Mouse (Mus musculus) kidney, embryonic 14.5 days (tissue): ENCODE results near the gene Stx4a. TPM values are rescaled to one million over a fixed set of nuclear protein-coding genes. Genes with fewer than 3 reads are reported as not detected.
A peak's percentile ranks its signal among the peaks of the same experiment; 100 is the strongest.
"Not testable (repeated sequence)": the region's sequence is repeated elsewhere in the genome, so short reads cannot be mapped to it uniquely, and the experiment has no call there.

Experiments used
- ATAC-seq: fragments of 200-750 bp; cut with Nextera tagmentation; 2 replicates; pipeline ENCODE4 v1.8.0; 2017; ENCODE audit warnings: moderate number of reproducible peaks, mild to moderate bottlenecking, moderate TSS enrichment, moderate library complexity; ENCODE audit not compliant: low FRiP score, low TSS enrichment
- H3K27ac ChIP-seq: fragments of 300-500 bp; sonication (generic); 2 replicates; pipeline ENCODE4 v1.5.1; 2014; ENCODE audit warnings: low read depth, mild to moderate bottlenecking, low read length, moderate library complexity, mixed read lengths
- H3K27me3 ChIP-seq: fragments of 300-500 bp; sonication (generic); 2 replicates; pipeline ENCODE4 v1.6.1; 2014; ENCODE audit warnings: mild to moderate bottlenecking, low read length; ENCODE audit not compliant: control insufficient read depth, insufficient read depth
- H3K36me3 ChIP-seq: fragments of 300-500 bp; sonication (generic); 2 replicates; pipeline ENCODE4 v1.6.1; 2014; ENCODE audit warnings: low read length, mixed read lengths; ENCODE audit not compliant: control insufficient read depth, insufficient read depth
- H3K4me1 ChIP-seq: fragments of 300-500 bp; sonication (generic); 2 replicates; pipeline ENCODE4 v1.6.1; 2014; ENCODE audit warnings: low read length, mixed read lengths; ENCODE audit not compliant: control insufficient read depth, insufficient read depth
- H3K4me2 ChIP-seq: fragments of 300-500 bp; sonication (generic); replicated peaks from 2 replicates; pipeline ENCODE4 v1.6.1; 2014; ENCODE audit warnings: low read depth, mild to moderate bottlenecking, low read length
- H3K4me3 ChIP-seq: fragments of 300-500 bp; sonication (generic); 2 replicates; pipeline ENCODE4 v1.5.1; 2014; ENCODE audit warnings: mild to moderate bottlenecking, low read length
- H3K9ac ChIP-seq: fragments of 300-500 bp; sonication (generic); 2 replicates; pipeline ENCODE4 v1.6.1; 2014; ENCODE audit warnings: low read depth, mild to moderate bottlenecking, low read length, moderate library complexity
- H3K9me3 ChIP-seq: fragments of 300-500 bp; sonication (generic); 2 replicates; pipeline ENCODE4 v1.6.1; 2016; ENCODE audit warnings: low read length; ENCODE audit not compliant: control insufficient read depth
- WGBS: fragments of 180-500 bp; shearing (Covaris S2); extraction: QIAGEN DNeasy Blood & Tissue Kit; methylation state at CpG from one replicate; pipeline ENCODE4 v1.1.7; 2014; 5-methylcytosine and 5-hydroxymethylcytosine counted together
- polyA plus RNA-seq: library from polyadenylated mRNA; unstranded; fragments of >200 nt; fragmentation: Nextera tagmentation; extraction: Ambion mirVana; gene quantifications from 2 replicates; pipeline ENCODE4 v1.2.1, GENCODE M21; 2014

Gene Stx4a
- polyA plus RNA-seq, 1 experiment from 2014 or later = 22.1 TPM

DNA sequence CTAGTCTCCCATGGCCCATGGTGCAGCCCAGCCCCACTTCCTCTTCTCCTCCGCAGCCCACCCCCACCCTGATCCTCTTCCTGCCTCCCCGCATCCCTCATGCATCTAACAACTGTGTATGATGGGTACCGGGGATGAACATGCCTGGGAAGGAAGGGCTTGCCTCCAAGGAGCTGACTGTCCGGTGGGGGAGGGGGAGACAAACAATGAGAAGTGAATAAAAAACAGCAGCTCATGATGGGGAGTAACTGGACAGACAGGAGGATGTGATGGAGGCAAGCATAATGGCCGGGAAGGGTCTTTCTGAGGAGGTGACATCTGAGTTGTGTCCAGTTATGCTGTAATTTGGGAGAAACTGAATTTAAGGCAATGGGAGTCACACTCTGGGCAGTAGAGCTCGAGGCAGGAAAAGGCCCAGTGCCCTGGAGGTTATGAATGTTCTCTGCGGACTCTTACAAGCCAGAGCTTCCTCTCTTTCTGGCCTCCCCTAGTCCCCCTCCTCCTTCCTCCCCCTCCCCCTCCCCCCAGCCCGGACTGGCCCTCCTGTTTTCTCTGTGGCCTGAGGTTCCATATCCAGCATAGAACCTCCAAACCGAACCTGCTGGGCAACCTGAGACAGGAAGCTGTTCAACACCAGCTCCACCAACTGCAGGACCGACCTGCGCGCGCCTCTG lies 3.1 kb upstream of the Stx4a start:
- WGBS = 58% methylated on average over 13 of the region's 13 CpGs
- peak overlapping the region; percentile 66 for H3K27ac ChIP-seq
- ATAC-seq = no peak

DNA sequence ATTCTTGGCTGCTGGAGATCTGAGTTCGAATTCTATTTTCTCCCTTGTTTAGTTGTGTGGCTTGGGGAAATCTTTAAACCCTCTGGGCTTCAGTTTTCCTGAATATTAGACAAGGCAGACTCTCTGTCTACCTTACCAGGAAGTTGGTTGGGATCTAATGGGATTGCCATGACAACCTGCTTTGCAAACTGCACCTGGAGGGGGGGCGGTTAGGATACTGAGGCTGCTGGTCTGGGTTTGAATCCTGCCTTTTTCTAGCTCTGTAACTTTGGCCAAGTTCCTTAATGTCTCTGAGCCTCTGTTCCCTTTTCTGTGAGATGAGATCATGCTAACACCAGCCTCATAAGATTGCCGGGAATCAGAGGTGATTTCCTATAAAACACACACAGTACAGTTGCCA lies 1.6 kb upstream of the Stx4a start:
- Histone ChIP-seq H3K27me3 (no peaks in the 10 kb centered on the region), H3K36me3 (no peaks in the 10 kb centered on the region), H3K9ac (no peak overlapping the region), H3K9me3 (no peaks in the 10 kb centered on the region), H3K4me2 (no peak overlapping the region), H3K4me1 (peaks cover 27% of the 10 kb centered on the region; the same call in 1 of the 2 replicates), H3K4me3 (no peak overlapping the region), H3K27ac (no peak overlapping the region)
- no peak for ATAC-seq
- 87% methylated on average over 3 of the region's 3 CpGs for WGBS

More for the DNA sequence above, 3.1 kb upstream of the Stx4a start:
- no peak overlapping the region for H3K4me3 ChIP-seq
- no peaks in the 10 kb centered on the region for H3K27me3 ChIP-seq
- H3K9me3 ChIP-seq = no peaks in the 10 kb centered on the region
- peaks cover 27% of the 10 kb centered on the region; the same call in 1 of the 2 replicates for H3K4me1 ChIP-seq
- H3K36me3 ChIP-seq = no peaks in the 10 kb centered on the region
- H3K9ac ChIP-seq = no peak overlapping the region
- H3K4me2 ChIP-seq = no peak overlapping the region

DNA sequence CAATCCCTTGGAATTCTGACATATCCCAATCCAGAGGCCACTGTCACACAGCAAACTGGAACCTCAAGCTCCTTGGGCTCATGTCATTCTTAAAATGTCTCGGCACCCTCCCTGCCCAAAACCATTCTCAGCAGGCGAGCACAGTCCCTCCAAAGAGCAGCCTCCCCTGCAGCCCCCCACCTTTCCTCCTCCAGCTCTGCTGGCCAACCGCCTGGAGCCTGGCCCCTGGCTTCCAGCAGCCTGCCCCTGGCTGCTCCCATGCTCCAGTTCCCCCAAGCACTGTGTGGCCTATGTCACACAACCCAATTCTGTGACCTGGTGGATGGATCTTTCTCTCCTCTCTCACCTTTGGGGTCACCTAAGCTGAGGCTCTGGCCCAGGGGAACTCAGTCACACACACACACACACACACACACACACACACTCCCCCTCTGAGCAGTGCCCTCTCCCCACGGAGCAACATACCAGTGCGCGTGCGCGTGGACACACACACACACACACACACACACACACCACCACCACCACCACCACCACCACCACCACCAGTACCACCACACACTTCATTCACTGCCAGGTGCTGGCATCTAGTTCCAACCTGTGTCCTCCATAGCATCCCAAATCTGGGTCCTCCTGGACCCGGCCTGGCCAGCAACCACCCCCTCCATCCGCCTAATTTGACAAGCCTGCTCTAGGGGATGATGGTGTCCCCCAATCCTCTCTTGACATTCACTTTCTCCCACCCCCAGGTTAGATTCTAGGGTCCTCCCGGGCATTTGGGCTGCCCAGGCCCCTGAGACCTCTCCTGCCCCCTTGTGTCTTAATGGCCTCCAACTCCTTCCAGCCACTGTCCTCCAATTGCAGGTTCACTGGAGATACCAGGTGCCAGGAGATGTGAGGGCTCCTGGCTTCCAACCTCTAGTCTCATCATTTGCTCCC lies 590 bp upstream of the Stx4a start:
- no peaks in the 10 kb centered on the region for H3K9me3 ChIP-seq
- peak; percentile 18 for ATAC-seq
- 66% methylated on average over 11 of the region's 11 CpGs for WGBS
- no peaks in the 10 kb centered on the region for H3K36me3 ChIP-seq
- peak overlapping the region; percentile 78 for H3K9ac ChIP-seq
- peak overlapping the region; percentile 66 for H3K4me3 ChIP-seq
- peaks cover 27% of the 10 kb centered on the region; the same call in 1 of the 2 replicates for H3K4me1 ChIP-seq
- peak overlapping the region; percentile 82 for H3K4me2 ChIP-seq
- no peaks in the 10 kb centered on the region for H3K27me3 ChIP-seq
- H3K27ac ChIP-seq = no peak overlapping the region

- H3K9me3 ChIP-seq = no peaks in the 10 kb centered on the region
- H3K4me1 ChIP-seq = no peaks in the 10 kb centered on the region
- H3K36me3 ChIP-seq = no peaks in the 10 kb centered on the region
- H3K4me2 ChIP-seq = no peak overlapping the region
- no peak overlapping the region for H3K9ac ChIP-seq
- H3K27ac ChIP-seq = no peak overlapping the region
- H3K4me3 ChIP-seq = no peak overlapping the region
- H3K27me3 ChIP-seq = no peaks in the 10 kb centered on the region
- WGBS = 66% methylated on average over 2 of the region's 2 CpGs
- no peak for ATAC-seq
Observed at GRCm38 (mm10) chr7:127835550-127835949, 11.5 kb downstream of the Stx4a start.

GRCm38 (mm10) chr7:127837473-127837872 lies 13.4 kb downstream of the Stx4a start:
- Histone ChIP-seq H3K9me3 (no peaks in the 10 kb centered on the region), H3K27ac (no peak overlapping the region), H3K4me2 (no peak overlapping the region), H3K27me3 (no peaks in the 10 kb centered on the region), H3K36me3 (no peaks in the 10 kb centered on the region), H3K9ac (no peak overlapping the region), H3K4me1 (peaks cover 5% of the 10 kb centered on the region; the same call in 1 of the 2 replicates), H3K4me3 (no peak overlapping the region)
- WGBS = 91% methylated on average over 5 of the region's 5 CpGs
- no peak for ATAC-seq

DNA sequence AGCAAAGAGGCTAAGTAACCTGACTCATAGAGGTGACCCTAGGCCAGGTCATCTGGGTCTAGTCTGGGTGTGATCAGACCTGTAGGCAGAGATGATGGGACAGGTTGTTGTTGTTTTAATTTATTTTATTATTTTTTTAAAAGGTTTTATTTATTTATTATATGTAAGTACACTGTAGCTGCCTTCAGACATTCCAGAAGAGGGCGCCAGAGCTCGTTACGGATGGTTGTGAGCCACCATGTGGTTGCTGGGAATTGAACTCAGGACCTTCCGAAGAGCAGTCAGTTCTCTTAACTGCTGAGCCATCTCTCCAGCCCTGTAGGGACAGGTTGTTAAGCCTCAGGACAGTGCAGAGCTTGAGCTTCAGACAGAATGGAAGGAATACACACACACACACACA lies 13.8 kb downstream of the Stx4a start:
- ATAC-seq, H3K4me2 ChIP-seq, H3K27ac ChIP-seq, H3K4me3 ChIP-seq, H3K27me3 ChIP-seq, H3K4me1 ChIP-seq, H3K36me3 ChIP-seq, H3K9me3 ChIP-seq, H3K9ac ChIP-seq: not testable (repeated sequence)
- WGBS = 76% methylated on average over 4 of the region's 4 CpGs

DNA sequence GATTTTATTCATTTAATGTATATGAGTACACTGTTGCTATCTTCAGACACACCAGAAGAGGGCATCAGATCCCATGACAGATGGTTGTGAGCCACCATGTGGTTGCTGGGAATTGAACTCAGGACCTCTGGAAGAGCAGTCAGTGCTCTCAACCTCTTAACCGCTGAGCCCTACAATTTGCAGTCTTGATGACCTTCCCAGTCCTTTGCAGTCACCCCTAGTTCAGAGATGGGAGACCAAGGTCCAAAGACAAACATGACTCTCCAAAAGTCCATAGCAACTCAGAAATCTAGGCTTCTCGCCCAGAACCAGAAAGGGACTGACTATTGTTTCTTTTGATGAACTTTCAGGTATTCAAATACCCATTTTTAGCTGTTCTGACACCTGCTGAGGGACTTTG lies 15.9 kb downstream of the Stx4a start:
- H3K27ac ChIP-seq, H3K9ac ChIP-seq, H3K4me1 ChIP-seq, H3K9me3 ChIP-seq, ATAC-seq, H3K4me2 ChIP-seq, H3K4me3 ChIP-seq, H3K27me3 ChIP-seq: not testable (repeated sequence)
- H3K36me3 ChIP-seq = peaks cover 14% of the 10 kb centered on the region; the same call in 1 of the 2 replicates
- WGBS = 81% methylated on average over 2 of the region's 2 CpGs

GRCm38 (mm10) chr7:127840886-127841285 lies 16.8 kb downstream of the Stx4a start:
- ATAC-seq = peak; percentile 25
- WGBS = 3% methylated on average over 15 of the region's 15 CpGs
- H3K9ac ChIP-seq = peak overlapping the region; percentile 68

More at GRCm38 (mm10) chr7:127840886-127841285, 16.8 kb downstream of the Stx4a start:
- H3K4me2 ChIP-seq = peak overlapping the region; percentile 90
- no peaks in the 10 kb centered on the region for H3K27me3 ChIP-seq
- H3K36me3 ChIP-seq = peaks cover 16% of the 10 kb centered on the region; the same call in 1 of the 2 replicates
- H3K4me3 ChIP-seq = peak overlapping the region; percentile 87
- no peaks in the 10 kb centered on the region for H3K9me3 ChIP-seq
- peak overlapping the region; percentile 82 for H3K27ac ChIP-seq
- H3K4me1 ChIP-seq = peaks cover 5% of the 10 kb centered on the region; the same call in 1 of the 2 replicates
